Comparison of ENCODE assay signal across 10 mouse cellular contexts in genomic region chr19:27395481-27395880, GRCm38 (mm10). TPM values are rescaled to one million over a fixed set of nuclear protein-coding genes. Genes with fewer than 3 reads are reported as not detected.
DNase-seq lines count a peak whose midpoint lies in the region; ATAC-seq and TF ChIP-seq lines count a peak whose summit lies in the region.
"Had no signal": no experiment of that assay in that cellular context is flagged by ENCODE, and none has a peak within 500 bp of the region (broad histone marks: within the 10 kb centered on the region; RNA-seq: fewer than 3 reads in every experiment).

No protein-coding gene starts in this region.

- DNase-seq in forebrain, embryonic 14.5 days (ENCODE audit: low spot score), result no peak
- DNase-seq in neural tube, embryonic 10.5 days (ENCODE audit: extremely low spot score, low spot score), result no peak
- DNase-seq in kidney, postnatal 0 days (ENCODE audit: low spot score), result peak; percentile 31
- DNase-seq in retina, postnatal 1 day, result peak; percentile 3
- DNase-seq in ovary, postnatal 14 days (ENCODE audit: low spot score), result no peak
- DNase-seq in layer of hippocampus, postnatal 10 days (ENCODE audit: low spot score in 2 of 2), result no peak
- DNase-seq: cerebellum, adult 11 months; liver, embryonic 13.5 days had no signal

- WGBS in forebrain, embryonic 13.5 days, result 89% methylated on average over 8 of the region's 8 CpGs
- 85% methylated on average over 8 of the region's 8 CpGs for WGBS in forebrain, embryonic 14.5 days
- 89% methylated on average over 8 of the region's 8 CpGs for WGBS in neural tube, embryonic 14.5 days
- WGBS in kidney, postnatal 0 days, result 71% methylated on average over 8 of the region's 8 CpGs

- peaks cover 84% of the 10 kb centered on the region for H3K36me3 ChIP-seq in forebrain, embryonic 13.5 days (ENCODE audit: poor library complexity, severe bottlenecking)
- H3K36me3 ChIP-seq in forebrain, embryonic 14.5 days (ENCODE audit: control insufficient read depth, insufficient read depth, low read length), result peaks cover 85% of the 10 kb centered on the region
- peaks cover 21% of the 10 kb centered on the region for H3K36me3 ChIP-seq in neural tube, embryonic 14.5 days (ENCODE audit: control insufficient read depth, insufficient read depth, low read length)
- H3K36me3 ChIP-seq in kidney, postnatal 0 days (ENCODE audit: insufficient read depth, low read length), result peaks cover 30% of the 10 kb centered on the region

- peak; percentile 51; the same call in 1 of the 2 replicates for TF ChIP-seq CTCF in kidney, postnatal 0 days (IDR thresholded peaks at IDR 0.05; ENCODE audit: low read depth)

- no peaks in the 10 kb centered on the region for H3K27me3 ChIP-seq in forebrain, embryonic 13.5 days
- no peaks in the 10 kb centered on the region for H3K27me3 ChIP-seq in forebrain, embryonic 14.5 days (replicated peaks; ENCODE audit: control insufficient read depth, insufficient read depth, low read length)
- no peaks in the 10 kb centered on the region for H3K27me3 ChIP-seq in neural tube, embryonic 14.5 days (ENCODE audit: control insufficient read depth, insufficient read depth, low read length)
- H3K27me3 ChIP-seq in kidney, postnatal 0 days (ENCODE audit: insufficient read depth, low read length), result no peaks in the 10 kb centered on the region
- H3K27me3 ChIP-seq: liver, embryonic 13.5 days had no signal

- no peak overlapping the region for H3K9ac ChIP-seq in forebrain, embryonic 13.5 days
- no peak overlapping the region for H3K9ac ChIP-seq in forebrain, embryonic 14.5 days (ENCODE audit: low read length)
- no peak overlapping the region for H3K9ac ChIP-seq in neural tube, embryonic 14.5 days (replicated peaks; ENCODE audit: low read depth, low read length)
- no peak overlapping the region for H3K9ac ChIP-seq in kidney, postnatal 0 days (ENCODE audit: low read depth, low read length)
- H3K9ac ChIP-seq: liver, embryonic 13.5 days had no signal

- H3K4me3 ChIP-seq in forebrain, embryonic 13.5 days, result no peak overlapping the region
- H3K4me3 ChIP-seq in forebrain, embryonic 14.5 days (ENCODE audit: low read depth, low read length), result no peak overlapping the region
- no peak overlapping the region for H3K4me3 ChIP-seq in neural tube, embryonic 14.5 days (ENCODE audit: low read depth, low read length)
- H3K4me3 ChIP-seq in kidney, postnatal 0 days (replicated peaks; ENCODE audit: low read depth, low read length), result no peak overlapping the region
- H3K4me3 ChIP-seq: liver, embryonic 13.5 days had no signal

- H3K4me1 ChIP-seq in forebrain, embryonic 13.5 days, result no peaks in the 10 kb centered on the region
- no peaks in the 10 kb centered on the region for H3K4me1 ChIP-seq in forebrain, embryonic 14.5 days (ENCODE audit: control insufficient read depth, insufficient read depth, low read length)
- H3K4me1 ChIP-seq in neural tube, embryonic 14.5 days (ENCODE audit: control insufficient read depth, insufficient read depth, low read length), result no peaks in the 10 kb centered on the region
- H3K4me1 ChIP-seq in kidney, postnatal 0 days (replicated peaks; ENCODE audit: insufficient read depth, low read length), result no peaks in the 10 kb centered on the region; the same call in 1 of the 2 replicates
- H3K4me1 ChIP-seq: liver, embryonic 13.5 days had no signal

- no peaks in the 10 kb centered on the region for H3K9me3 ChIP-seq in forebrain, embryonic 13.5 days (replicated peaks)
- H3K9me3 ChIP-seq in forebrain, embryonic 14.5 days (replicated peaks; ENCODE audit: control insufficient read depth, low read length), result no peaks in the 10 kb centered on the region
- H3K9me3 ChIP-seq in neural tube, embryonic 14.5 days (ENCODE audit: control insufficient read depth, low read length), result no peaks in the 10 kb centered on the region
- H3K9me3 ChIP-seq in kidney, postnatal 0 days (replicated peaks; ENCODE audit: low read length), result no peaks in the 10 kb centered on the region
- H3K9me3 ChIP-seq: liver, embryonic 13.5 days had no signal

- no peak overlapping the region for H3K4me2 ChIP-seq in forebrain, embryonic 13.5 days
- no peak overlapping the region for H3K4me2 ChIP-seq in forebrain, embryonic 14.5 days (ENCODE audit: low read length)
- H3K4me2 ChIP-seq in neural tube, embryonic 14.5 days (ENCODE audit: low read depth, low read length), result no peak overlapping the region
- H3K4me2 ChIP-seq in kidney, postnatal 0 days (ENCODE audit: low read length), result no peak overlapping the region
- H3K4me2 ChIP-seq: liver, embryonic 13.5 days had no signal

- ATAC-seq in forebrain, embryonic 13.5 days, result 0 out of 2 replicates have a peak, but pooled peaks have one; percentile 43
- ATAC-seq in forebrain, embryonic 14.5 days, result no peak
- ATAC-seq in neural tube, embryonic 14.5 days (ENCODE audit: low read depth), result peak; percentile 65; the same call in 1 of the 2 replicates
- ATAC-seq in kidney, postnatal 0 days (replicated peaks; ENCODE audit: low FRiP score, low read depth), result peak; percentile 83

- H3K27ac ChIP-seq in forebrain, embryonic 13.5 days, result no peak overlapping the region
- no peak overlapping the region for H3K27ac ChIP-seq in forebrain, embryonic 14.5 days (ENCODE audit: low read depth, low read length)
- H3K27ac ChIP-seq in neural tube, embryonic 14.5 days (ENCODE audit: low read depth, low read length), result no peak overlapping the region
- H3K27ac ChIP-seq in kidney, postnatal 0 days, result peak overlapping the region; percentile 75
- H3K27ac ChIP-seq: liver, embryonic 13.5 days had no signal

RNA-seq across cellular contexts. Expression of gene Pum3, which starts 34.1 kb away (rescaled TPM):
- polyA plus RNA-seq in forebrain, embryonic 13.5 days (2015; fragmentation: Nextera tagmentation; extraction: Ambion mirVana), result 74.0 and 88.8 TPM in 2 replicates
- polyA plus RNA-seq in forebrain, embryonic 14.5 days (2014; fragmentation: Nextera tagmentation; extraction: Ambion mirVana), result 69.3 and 76.8 TPM in 2 replicates
- polyA plus RNA-seq in neural tube, embryonic 14.5 days (2014; fragmentation: Nextera tagmentation; extraction: Ambion mirVana), result 51.2 and 57.1 TPM in 2 replicates
- 100.0 and 105 TPM in 2 replicates for polyA plus RNA-seq in kidney, postnatal 0 days (2015; fragmentation: Nextera tagmentation; extraction: Ambion mirVana)
- 10 to 100 TPM; 82.1 to 96.2 TPM for total RNA-seq in layer of hippocampus, postnatal 10 days (2021)

Comparison
In these comparisons a context has a peak if more than half of its experiments do, and no peak if none do; other contexts are left out.
1. DNase-seq: peak in kidney, postnatal 0 days (single experiment) and retina, postnatal 1 day (single experiment); none in forebrain, embryonic 14.5 days (single experiment), neural tube, embryonic 10.5 days (single experiment), ovary, postnatal 14 days (single experiment) and layer of hippocampus, postnatal 10 days (0 of 2).